Mouse (Mus musculus): ENCODE measurements around the gene Crebl2. TPM values are rescaled to one million over a fixed set of nuclear protein-coding genes. Genes with fewer than 3 reads are reported as not detected.

The Crebl2 gene
- total RNA-seq, 2 experiments from 2014 or later = 15.5 to 19.8 TPM

DNA sequence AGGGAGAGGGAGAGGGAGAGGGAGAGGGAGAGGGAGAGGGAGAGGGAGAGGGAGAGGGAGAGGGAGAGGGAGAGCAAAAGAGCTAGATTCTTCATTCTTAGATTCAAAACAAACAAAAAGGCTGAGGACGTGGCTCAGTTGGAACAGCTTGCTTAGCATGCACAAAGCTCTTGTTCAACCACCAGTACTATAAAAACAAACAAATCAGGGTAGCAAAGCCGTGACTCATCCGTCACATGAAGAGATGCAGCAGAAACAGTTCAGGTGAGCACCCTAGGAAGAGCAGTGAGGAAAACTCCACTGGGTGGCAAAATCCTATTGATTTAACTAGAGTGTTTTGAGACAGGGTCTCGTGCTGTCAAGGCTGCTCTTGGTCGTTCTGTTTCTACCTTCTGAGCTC lies 10.2 kb upstream of the Crebl2 start:
- no peak for DNase-seq (ENCODE audit: low spot score in 2 of 2)

DNA sequence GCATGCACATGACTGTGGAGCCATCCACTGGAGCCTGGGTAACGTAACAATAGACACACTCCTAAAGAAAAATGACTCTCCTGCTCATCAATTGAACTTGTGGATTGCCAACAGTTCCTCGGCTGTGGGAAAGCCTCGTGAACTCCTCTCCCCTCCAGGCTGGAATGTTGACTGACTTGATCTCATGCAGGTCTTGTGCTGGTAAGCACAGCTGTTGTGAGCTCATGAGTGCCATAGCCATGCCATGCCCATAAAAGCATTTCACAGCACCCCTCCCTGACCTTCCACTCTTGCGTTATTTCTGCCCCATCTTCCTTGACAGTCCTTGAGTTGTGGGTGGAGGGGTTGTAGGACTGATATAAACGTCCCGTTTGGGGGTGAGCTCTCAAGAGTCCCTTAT lies 9.5 kb upstream of the Crebl2 start:
- no peak for DNase-seq (ENCODE audit: low spot score in 2 of 2)

DNA sequence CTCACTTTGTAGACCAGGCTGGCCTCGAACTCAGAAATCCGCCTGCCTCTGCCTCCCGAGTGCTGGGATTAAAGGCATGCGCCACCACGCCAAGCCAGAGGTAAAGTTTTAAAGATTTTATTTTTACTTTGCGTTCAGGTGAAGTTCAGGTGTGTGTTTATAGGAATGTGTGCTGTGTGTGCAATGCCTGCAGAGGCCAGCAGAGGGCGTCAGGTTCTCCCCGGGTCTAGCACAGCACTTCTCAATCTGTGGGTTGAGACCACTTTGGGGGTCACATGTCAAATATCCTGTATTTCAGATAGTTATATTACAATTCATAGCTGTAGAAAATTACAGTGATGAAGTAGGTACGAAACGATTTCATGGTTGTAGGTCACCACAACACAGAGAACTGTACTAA lies 7.1 kb upstream of the Crebl2 start:
- DNase-seq (ENCODE audit: low spot score in 2 of 2) = no peak

- DNase-seq (ENCODE audit: low spot score in 2 of 2) = no peak
These were observed 822 bp downstream of the Crebl2 start for GRCm38 (mm10) chr6:134830776-134831175.

DNA sequence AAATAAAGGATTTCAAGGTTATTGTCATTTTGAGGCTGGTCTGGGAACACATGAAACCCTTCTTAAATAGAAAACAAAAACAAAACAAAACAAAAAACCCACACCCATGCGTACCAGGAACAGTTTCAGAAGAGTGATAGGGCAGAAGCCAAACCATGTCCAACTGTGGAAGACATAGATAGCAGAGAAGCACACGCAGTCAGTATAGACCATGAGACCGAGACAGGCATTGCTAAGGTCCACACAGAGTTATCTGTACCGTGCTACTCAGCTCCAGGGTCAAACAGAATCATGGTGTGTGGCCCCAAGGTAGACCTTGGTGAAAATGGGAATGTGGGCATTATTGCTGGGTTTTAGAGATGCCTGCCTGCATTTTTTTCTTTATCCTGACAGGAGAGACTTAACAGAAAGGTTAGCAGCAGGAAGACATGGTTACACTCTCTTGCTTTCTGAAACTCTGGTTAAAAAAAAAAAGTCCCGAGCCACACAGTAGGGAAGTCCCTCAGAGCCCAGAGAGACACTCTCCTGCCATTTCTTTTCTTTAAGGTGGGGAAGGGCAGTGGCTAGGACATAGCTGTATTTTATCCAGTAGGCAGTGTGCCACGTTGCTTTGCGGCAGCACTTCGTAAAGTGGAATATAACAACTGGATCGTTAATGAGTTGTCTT lies 4.8 kb downstream of the Crebl2 start:
- no peak for DNase-seq (ENCODE audit: low spot score in 2 of 2)

DNA sequence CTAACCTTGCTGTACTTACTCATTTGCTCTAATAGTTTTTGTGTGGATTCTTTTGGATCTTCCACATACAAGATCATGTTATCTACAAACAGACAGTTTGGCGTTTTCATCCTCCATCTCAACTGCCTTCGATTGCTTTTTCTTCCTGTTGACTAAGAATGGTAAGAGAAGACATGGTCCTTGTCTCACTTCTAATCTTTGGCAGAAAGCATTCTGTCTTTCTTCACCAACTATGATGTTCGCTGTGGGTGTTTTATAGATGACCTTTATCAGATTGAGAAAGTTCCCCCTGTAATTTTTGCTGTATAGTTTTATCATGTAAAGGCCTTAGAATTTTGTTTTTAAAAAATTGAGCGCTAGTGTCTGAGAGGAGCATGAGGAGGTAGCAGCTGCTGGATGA lies 8.2 kb downstream of the Crebl2 start:
- no peak for DNase-seq (ENCODE audit: low spot score in 2 of 2)

GRCm38 (mm10) chr6:134840346-134840745 lies 10.4 kb downstream of the Crebl2 start:
- DNase-seq (ENCODE audit: low spot score in 2 of 2) = no peak

- DNase-seq (ENCODE audit: low spot score in 2 of 2) = no peak
These were observed 15.8 kb downstream of the Crebl2 start for GRCm38 (mm10) chr6:134845726-134846125.

GRCm38 (mm10) chr6:134846308-134846707 lies 16.4 kb downstream of the Crebl2 start:
- DNase-seq (ENCODE audit: low spot score in 2 of 2) = no peak

- no peak for DNase-seq (ENCODE audit: low spot score in 2 of 2)
These were observed 17.6 kb downstream of the Crebl2 start for GRCm38 (mm10) chr6:134847550-134847949.

GRCm38 (mm10) chr6:134848197-134848890 lies 18.4 kb downstream of the Crebl2 start:
- DNase-seq (ENCODE audit: low spot score in 2 of 2) = no peak

GRCm38 (mm10) chr6:134849461-134849860 lies 19.5 kb downstream of the Crebl2 start:
- DNase-seq (ENCODE audit: low spot score in 2 of 2) = no peak

DNA sequence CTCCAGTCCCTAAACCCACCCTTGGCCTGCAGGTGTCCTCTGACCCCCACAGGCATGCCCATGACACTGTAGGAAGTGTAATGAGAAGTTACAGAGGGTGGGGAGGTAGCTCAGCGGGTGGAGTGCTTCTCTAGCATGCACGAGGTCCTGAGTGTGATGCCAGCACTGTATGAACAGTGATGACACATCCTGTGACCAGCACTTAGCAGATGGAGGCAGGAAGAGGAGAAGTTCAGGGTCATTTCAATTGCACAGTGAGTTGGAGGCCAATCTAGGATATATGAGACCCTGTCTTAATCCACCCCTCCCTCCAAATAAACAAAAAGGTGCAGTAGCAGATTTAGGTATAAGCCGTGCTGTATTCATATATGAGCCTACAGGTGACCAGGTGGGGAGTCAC lies 20.0 kb downstream of the Crebl2 start:
- DNase-seq (ENCODE audit: low spot score in 2 of 2) = no peak

DNA sequence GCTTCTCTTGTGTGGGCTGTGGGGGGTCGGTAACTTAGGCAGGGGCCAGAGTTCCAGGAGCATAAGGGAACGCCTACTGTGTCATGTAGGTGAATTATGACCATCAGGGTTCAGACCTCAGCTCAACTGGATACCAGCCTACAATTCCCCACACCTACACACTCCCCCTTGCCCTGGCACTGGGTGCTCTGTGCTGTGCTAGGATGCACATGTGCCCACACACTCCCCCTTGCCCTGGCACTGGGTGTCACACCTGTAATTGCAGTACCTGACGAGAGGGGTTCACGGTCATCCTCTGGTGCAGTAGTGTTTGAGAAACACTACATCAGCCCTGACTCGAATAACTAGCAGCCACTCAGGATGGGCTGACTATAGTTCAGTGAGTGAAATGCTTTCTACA lies 24.8 kb downstream of the Crebl2 start:
- DNase-seq (ENCODE audit: low spot score in 2 of 2) = no peak

- no peak for DNase-seq (ENCODE audit: low spot score in 2 of 2)
These were observed 26.0 kb downstream of the Crebl2 start for GRCm38 (mm10) chr6:134855926-134856325.

DNA sequence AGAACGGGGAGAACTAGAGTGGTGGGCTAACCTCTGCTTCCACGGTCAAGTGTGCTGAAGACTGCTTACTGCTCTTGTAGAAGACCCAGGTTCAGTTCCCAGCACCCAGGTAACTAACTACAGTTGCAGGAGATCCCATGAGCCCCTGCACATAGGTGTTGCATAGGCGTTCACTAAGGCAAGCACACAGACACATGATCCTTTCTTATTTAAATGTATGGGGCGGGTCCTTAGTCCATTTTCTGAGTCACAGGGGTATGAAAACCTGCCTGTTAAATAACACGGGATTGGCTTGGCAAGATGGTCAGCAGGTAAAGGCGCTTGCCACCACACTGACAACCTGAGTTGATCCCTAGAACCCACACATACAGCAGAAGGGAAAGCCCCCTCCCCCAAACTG lies 29.1 kb downstream of the Crebl2 start:
- DNase-seq (ENCODE audit: low spot score in 2 of 2) = no peak

GRCm38 (mm10) chr6:134860275-134860674 lies 30.3 kb downstream of the Crebl2 start:
- no peak for DNase-seq (ENCODE audit: low spot score in 2 of 2)

GRCm38 (mm10) chr6:134861386-134861785 lies 31.4 kb downstream of the Crebl2 start:
- no peak for DNase-seq (ENCODE audit: low spot score in 2 of 2)

DNA sequence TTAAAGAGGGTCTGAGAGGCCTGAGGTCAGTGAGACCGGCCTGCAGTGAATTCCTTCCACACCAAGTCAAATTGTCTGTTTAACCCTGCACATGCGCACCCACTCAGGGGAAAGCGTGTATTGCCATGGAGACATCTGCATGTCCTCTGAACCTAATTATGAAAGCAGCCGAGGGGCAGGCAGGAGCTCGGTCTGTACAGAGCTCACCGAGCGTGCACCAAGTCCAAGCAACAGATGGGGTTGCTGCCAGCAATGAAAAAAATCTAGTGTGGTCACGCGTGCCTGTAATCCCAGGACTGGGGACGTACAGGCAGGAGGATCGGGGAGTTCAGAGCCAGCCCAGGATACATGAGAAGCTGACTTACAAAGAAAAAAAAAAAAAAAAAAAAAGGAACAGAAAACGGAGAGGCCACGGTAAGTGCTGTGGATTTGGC lies 32.7 kb downstream of the Crebl2 start:
- DNase-seq (ENCODE audit: low spot score in 2 of 2) = no peak

DNA sequence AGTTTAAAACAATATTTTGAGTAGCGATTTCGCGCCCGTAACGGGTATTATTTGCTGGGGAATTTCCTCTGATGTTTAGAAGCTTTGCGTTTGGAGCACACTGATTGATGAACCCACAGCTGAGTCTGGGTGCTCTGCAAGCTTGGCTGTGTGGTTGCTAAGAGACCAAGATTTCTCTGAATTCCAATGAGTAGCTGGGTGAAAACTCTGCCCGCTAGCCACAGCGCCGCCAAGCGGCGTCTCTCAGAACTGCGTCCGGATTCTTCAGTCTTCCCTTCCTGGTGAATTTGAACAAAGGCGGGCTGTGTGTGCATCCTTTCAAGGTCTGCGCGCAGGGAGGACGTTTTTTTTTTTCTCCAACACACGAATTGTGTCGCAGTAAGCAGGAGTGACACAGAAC lies 33.2 kb downstream of the Crebl2 start:
- DNase-seq (ENCODE audit: low spot score in 2 of 2) = peak; percentile 86 to 89

- no peak for DNase-seq (ENCODE audit: low spot score in 2 of 2)
These were observed 36.2 kb downstream of the Crebl2 start for GRCm38 (mm10) chr6:134866113-134866512.

- no peak for DNase-seq (ENCODE audit: low spot score in 2 of 2)
These were observed 37.4 kb downstream of the Crebl2 start for GRCm38 (mm10) chr6:134867325-134867724.

- no peak for DNase-seq (ENCODE audit: low spot score in 2 of 2)
These were observed 40.3 kb downstream of the Crebl2 start for GRCm38 (mm10) chr6:134870209-134870742.

Data from adrenal gland, postnatal 4 days (tissue).